Mouse (Mus musculus): Measurements from ENCODE around the gene Col12a1.

Col12a1 gene

DNA sequence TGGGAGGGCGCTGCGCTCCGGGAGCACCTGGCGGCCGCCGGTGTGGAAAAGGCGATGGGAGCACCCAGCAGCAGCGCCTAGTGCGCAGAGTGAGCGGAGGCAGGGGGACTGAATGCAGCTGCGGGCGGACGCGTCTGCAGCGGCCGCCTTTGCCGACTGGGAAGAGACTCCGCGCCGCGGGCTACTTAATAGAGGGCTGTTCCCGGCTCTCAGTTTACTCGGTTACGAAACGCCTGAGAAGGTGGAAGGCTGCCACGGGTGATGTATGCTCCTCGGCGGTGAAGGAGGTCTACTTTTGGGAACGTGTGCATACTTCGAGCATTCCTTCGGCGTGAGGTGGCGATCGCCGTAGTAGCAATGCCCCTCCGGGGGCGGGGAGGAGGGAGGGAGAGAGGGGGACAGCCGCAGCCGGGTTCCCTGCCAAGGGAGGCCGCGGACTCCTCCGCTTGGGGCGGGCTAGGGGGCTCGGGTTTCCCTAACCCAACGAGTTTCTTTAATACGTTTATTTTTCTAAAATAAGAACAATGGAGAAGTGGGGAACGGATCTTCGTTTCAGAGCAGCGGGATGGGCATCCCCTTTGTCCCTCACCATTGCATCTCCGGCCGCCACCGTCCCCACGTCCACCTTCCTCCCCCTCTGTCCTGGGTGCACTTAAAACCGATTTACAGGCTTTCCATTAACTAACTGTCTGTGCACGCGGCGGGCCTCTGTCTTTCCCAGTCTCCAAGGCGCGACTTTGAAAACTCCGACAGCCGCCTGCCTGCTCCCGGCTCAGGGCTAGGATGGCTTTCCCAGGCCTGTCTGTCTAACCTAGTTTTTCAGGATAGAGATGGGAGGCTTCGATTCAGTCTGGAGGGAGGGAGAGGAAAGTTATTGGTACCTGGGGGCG, at the start of gene Col12a1:
Col12a1 (minus strand) TSS at position 351 of the 890 bp plus-strand sequence.
- no peak for DNase-seq (ENCODE audit: low spot score in 2 of 2)

DNA sequence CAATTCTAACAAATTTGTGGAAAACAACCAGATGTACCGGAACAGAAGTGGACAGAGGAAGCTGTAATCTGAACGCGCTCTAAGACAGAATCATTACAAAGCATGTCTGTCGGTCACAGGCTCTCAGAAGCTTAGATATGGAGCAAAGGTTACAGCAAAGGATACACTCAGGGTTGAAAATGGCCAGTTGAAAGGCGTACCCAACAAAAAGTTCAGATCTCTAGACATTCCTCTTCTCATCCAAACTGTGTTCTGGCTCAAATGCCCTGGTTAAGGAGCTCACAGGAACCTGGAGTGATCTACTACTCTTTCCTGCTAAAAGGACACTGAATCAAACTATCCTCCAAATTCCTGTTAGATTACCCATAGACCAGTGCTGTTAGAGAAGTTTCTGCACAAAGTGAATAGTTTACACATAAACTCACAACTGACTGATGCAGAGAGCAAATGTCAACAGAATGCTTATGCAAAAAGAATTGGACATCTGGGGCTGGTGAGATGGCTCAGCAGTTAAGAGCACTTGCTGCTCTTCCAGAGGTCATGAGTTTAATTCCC, 48.4 kb upstream of the Col12a1 start:
- no peak for DNase-seq (ENCODE audit: low spot score in 2 of 2)

DNA sequence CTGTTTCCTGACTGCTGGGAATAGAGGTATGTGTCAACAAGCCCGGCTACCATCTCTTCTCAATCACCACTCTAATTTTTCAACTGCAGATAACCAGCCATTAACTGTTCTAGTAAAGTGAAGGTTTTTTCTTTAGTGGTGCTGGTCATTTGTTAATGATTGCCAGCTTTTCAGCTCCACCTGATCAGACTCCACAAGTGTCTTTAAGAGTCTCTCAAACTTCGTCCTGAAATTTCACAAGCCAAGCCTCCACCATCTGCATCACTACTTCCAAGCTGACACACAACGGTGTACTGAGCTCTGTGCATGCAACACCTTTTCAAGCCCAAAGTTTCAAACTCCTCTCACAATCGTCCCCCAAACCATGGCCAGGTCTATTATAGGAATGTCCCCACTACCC, 46.7 kb upstream of the Col12a1 start:
- DNase-seq (ENCODE audit: low spot score in 2 of 2), result no peak

DNA sequence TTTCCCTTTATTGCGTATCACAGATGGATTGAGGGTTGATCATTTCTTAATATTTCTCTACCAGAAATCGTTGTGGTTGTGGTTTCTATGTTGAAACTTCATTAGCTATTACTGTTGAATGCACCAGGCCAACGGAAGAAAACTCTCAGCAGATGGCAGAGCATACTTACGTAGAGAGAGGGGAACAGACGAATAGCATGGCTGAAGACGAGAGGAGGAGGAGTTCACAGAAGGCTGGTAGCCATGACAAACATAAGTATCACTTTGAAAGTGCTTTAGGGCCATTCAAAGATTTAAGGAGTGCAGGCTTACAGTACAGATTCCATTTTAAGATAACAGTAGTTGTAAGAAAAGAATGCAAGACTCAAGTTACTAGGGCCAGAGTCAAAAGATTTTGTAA, 43.9 kb upstream of the Col12a1 start:
- no peak for DNase-seq (ENCODE audit: low spot score in 2 of 2)

DNA sequence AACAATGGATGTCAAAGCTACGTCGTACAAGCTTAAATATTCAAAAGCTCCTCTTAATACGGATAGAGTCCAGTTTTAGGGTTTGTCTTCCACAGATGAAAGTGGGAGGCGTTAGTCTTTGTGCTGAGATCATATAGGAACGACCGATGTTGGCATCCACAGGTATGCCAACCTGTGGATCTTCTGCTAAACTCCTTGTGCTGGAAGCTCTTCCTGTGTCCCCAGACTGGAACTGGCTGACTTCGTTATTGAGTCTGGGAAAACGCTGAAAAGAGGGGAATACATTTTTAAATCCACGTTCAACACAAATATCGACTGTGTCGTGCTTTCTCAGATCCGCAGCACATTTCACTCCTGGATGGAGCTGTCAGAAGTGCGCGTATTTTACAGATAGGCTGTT, 41.4 kb upstream of the Col12a1 start:
- peak in 1 of 2 experiments; percentile 16 for DNase-seq (ENCODE audit: low spot score in 2 of 2)

DNA sequence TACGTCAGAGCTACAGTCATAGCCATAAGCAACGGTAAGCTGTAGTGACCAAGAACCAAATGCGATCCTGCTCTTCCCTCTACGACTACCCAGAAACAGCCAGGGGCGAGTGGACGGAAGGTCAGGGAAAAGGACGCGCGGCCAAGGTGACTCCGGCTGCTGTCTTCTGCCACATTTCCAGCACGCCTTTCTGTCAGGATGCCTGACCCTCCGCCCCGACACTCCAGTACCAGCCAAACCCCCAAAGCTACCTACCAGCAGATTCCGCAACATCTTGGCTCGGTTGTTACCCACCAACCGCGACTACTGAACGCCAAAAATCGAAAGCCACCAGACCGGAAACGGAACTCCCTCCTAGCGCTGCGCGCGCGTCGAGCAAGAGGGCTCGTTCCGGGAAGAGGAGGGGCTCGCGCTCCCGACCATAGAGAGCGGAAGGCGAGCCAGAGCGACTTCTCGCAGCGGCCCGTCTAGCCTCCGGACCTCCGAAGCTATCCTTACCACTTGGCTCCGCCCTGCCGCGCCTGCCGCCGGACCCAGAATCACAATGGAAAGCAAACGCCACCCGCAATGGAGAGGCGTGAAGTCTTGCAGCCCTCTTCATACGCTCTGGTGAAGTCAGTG, 40.9 kb upstream of the Col12a1 start, which contains the start of gene Cox7a2:
Cox7a2 (minus strand) TSS at position 494 of the 621 bp plus-strand sequence.
- peak; percentile 81 to 96 for DNase-seq (ENCODE audit: low spot score in 2 of 2)

DNA sequence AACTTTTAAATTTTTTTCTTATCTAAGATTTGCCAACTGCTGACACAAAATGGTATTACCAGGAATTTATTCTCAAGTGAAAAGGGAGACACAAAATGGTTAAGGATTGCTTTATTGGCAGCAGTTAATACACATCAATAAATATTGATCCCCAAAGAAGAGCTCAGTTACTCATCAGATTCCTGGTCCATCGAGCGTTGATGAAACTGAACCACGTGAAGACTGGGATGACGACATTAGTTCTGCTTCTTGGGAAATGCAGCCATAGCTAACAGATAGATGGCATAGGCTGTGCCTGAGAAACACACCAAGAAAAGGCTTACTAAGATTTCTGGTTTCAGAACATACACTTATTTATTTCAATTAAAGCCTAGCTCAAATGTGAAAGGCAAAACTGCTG, 36.7 kb upstream of the Col12a1 start:
- no peak for DNase-seq (ENCODE audit: low spot score in 2 of 2)

DNA sequence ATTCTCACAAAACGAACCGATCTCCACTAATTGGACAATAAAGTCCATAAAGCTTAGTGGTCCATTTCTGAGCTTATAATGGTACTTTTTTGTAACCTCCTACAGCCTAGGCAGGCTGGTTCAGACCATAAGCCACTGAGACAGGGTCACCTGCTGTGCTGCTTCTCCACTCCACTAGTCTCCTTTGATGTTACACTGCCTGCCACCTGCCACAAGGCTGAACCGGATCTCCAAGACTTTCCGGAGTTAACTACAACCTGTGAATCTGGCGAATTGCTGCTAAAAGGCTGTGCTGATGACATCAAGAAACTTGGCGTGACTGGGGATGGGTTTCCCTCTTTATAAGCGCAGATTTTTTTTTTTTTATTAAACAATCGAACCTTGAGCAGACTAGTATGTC, 33.2 kb upstream of the Col12a1 start:
- DNase-seq (ENCODE audit: low spot score in 2 of 2), result no peak

DNA sequence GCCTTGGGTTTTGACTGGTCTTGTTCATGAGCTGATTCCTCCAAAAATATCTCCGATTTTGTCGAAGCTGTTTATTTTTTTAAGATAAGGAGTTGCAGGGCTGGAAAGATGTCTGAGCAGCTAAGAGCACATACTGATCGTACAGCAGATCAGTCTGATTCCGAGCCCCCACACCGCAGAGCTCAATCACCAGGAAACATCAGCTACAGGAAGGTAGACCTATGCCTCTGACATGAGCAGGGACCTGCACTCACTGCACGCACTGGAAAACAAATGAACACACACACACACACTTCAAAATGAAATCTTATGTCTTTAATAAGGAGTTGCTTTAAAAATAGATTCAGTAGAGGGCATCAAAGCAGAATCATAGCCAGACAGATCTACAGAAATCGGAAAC, 32.1 kb upstream of the Col12a1 start:
- no peak for DNase-seq (ENCODE audit: low spot score in 2 of 2)

DNA sequence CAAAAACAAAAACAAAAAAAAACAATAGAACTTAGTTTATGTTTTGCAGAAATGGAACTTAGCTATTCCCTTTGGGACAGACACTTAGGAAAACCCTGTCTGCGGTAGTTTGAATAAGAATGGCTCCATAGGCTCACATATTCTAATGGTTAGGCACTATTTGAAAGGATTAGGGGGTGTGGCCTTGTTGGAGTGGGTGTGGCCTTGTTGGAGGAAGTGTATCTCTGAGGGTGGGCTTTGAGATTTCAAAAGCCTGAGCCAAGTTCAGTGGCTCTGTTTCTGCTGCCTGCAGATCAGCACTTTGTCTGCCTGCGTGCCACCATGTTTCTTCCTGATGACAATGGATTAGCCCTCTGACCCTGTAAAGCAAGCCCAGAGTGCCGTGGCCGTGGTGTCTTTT, 26.4 kb upstream of the Col12a1 start:
- DNase-seq (ENCODE audit: low spot score in 2 of 2), result no peak

DNA sequence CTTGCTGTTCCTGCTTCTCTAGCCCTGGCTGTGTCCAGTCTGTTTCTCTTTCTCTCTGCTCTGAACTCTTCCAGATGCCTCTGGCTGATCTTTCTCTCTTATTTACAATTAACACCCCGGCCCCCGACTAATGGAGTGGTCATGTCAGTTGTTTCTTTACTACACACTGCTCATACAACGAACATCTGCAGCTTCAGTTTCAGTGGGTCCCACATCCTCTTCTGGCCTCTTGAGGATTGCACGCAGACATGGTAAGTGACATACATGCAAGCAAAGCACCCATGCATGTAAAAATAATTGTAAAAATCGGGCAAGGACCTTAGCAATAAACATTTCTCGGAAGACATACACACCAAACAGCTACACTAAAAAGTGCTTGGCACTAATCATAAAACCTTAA, 17.0 kb upstream of the Col12a1 start:
- DNase-seq (ENCODE audit: low spot score in 2 of 2), result peak in 1 of 2 experiments; percentile 46

DNA sequence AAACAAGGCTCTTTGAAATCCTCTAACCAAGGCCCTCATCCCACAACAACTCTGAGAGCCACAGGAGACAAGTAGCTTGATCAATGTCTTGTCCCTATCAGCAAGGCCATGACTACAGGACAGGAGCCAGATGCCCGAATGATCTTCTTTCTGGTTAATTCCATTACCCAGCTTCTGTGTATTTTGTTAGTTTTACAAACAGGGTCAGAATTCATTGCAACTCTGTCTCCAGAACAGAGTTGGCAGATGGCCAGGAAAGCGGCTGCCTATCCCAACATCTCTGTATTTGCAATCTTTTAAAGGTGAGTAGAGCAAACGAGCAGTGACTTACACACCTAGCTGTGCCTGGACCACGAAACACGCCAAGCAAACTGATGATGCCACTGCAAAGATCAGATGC, 11.7 kb upstream of the Col12a1 start:
- no peak for DNase-seq (ENCODE audit: low spot score in 2 of 2)

DNA sequence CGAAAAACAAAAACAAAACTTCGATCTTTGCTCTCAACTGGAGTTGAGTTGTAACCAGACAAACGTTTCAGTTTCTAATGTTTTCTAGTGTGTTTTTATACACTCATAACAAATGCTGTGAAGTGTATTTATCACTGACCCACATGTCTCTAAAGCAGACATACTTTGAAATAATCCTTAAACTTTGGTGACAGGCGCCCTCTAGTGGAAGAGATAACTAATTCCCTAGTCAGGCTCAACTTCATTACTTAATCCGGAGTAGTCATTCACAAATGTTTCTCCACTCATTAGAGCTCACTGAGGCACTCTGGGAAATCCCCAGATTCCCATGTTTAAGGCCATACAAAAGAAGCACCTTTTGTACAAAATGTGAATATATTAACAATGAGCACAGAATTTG, 4.5 kb upstream of the Col12a1 start:
- no peak for DNase-seq (ENCODE audit: low spot score in 2 of 2)

DNA sequence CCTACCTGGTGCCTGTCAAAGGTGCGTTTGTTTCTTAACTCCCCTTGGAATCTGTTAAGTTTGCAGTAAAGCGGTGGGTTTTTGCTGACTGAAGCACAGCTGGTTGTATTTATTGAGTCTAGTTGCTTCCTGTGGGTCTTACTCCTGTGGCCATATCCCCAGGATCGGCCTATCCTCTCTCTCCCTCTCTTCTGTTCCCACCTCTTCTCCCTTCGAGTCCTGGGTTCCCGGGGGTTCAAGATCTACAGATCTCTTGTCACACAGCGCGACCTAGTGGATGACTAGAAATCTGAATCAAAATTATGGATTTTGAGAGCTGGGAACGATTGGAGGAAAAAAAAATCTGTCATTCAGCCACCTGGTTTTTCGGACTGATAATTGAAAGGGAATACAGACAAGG, 2.4 kb upstream of the Col12a1 start:
- DNase-seq (ENCODE audit: low spot score in 2 of 2), result no peak

DNA sequence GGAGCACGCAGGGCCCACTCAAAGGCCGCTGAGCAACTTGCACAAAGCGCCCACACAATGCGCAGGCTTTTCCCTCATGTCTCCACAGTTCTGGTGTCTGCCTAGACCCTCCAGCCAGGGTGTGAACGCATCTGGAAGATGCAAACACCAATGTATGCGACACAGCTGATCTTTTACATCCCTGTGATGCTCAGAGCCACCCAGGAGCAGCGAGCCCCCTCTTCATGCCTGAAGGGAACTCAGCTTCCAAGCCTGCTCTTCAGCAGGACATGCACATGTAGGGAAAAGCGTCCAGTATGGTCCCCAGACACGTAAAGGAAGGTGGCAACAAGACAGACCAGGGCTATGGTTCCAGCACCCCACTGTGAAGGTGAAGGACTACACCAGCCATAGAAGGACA, 1.5 kb upstream of the Col12a1 start:
- no peak for DNase-seq (ENCODE audit: low spot score in 2 of 2)

DNA sequence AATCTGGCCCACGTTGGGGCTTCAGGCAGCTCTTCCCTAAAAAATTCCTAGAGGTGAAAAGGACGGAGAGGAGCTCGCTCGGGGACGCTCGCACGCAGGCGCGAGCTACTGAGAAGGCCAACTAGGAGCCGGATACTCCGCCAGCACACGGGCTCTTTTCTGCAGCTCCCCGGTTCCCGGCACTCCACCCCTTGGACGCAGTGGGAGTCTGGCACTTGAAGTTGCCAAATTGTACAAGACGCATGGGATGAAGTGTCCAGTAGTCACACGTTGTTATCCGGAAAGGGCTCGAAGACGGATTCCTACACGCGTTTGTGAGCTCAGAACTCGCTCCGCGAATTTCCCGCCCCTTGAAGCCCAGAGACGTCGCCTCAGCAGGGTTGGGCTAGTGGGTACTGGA, 820 bp upstream of the Col12a1 start:
- DNase-seq (ENCODE audit: low spot score in 2 of 2), result no peak

DNA sequence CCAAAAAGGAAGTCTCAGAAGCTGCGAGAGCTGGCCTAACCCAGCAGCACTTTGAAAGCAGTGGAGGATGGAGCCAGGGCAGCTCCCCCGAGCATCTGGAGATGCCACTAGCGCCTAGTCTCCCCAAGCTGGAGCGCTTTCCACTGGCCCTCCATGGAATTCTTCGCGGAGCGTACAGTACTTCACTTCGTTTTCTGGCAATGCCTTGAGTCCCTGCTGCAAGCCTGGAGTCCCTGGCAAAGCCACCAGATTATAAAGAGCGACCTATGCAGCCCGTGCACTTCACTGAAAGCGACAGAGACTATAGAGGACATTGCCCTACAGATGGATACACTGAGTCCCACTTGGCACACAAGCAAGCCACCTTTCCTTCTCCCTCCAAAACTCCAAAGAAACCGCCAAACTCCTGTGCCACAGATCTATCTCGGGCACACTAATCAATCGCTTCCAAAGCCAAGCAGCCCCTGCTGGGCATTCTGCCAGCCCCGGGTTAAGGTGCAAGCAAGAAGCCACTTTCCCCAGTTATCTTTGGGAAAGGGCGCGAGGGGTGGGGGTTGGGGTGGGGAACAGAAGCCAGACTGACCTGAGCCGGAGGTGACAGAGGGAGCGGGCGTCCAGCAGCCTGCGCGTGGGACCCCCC, 675 bp downstream of the Col12a1 start:
- DNase-seq (ENCODE audit: low spot score in 2 of 2), result no peak

DNA sequence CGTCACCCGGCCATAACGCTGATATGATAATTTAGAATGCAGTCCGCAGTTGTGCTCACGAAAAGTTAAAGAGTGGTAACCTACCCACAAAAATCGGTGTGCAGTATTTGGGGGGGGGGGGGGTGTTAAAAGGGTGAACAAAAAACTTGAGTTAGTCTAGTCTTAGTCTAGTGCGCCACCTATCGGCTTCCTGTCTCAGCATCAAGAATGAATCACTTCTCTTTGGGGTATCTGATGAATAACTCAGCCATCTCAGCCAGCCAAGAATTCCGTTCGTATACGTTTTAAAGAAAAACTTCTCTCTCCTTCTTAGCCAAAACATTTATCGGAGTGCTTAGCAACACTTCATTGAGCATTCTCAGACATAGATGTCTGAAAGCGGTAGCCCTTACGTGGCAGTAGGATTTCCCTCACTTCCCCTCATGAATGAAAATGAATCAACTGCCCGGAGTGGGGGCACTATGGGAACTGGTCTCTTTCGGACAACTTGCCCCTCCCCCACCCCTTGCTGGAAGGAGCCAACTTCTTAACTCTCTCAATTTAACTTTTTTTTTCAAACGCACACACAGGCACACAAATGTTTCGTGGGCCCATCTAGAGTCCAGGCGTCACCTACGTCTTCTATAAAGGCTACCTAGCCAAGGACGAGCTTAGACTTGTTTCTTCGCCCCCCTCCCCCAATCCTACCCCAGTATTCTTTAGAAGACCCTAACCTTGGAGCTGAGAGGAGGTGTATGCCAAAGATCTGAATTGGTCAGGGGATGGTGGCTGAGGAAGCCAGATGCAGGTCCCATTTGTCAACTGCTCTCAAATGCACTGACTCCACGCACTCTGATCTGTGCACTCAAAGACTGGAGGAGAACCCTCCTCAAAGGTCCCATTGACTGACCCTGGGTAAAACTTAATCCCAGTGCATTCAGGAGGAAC, 1.5 kb downstream of the Col12a1 start:
- peak in 1 of 2 experiments; percentile 71 for DNase-seq (ENCODE audit: low spot score in 2 of 2)

DNA sequence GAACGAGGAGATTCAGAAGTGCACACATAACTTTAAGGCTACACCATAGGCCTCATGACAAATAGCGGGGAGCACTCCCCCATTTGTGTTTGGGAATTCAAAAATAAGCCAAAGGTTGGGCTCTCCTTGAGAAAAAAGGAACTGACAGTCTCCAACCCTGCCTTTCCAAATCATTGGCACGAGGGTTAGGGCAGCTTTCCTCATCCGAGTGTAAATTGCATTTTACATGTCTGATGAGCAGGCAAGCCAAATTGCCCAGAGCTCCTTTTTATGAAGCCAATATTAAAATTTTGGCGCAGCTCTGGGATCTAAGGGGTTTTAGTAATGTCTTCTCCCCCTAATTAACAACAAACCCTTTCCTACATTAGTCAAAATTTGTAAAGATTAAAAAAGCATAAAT, 2.1 kb downstream of the Col12a1 start:
- DNase-seq (ENCODE audit: low spot score in 2 of 2), result no peak

DNA sequence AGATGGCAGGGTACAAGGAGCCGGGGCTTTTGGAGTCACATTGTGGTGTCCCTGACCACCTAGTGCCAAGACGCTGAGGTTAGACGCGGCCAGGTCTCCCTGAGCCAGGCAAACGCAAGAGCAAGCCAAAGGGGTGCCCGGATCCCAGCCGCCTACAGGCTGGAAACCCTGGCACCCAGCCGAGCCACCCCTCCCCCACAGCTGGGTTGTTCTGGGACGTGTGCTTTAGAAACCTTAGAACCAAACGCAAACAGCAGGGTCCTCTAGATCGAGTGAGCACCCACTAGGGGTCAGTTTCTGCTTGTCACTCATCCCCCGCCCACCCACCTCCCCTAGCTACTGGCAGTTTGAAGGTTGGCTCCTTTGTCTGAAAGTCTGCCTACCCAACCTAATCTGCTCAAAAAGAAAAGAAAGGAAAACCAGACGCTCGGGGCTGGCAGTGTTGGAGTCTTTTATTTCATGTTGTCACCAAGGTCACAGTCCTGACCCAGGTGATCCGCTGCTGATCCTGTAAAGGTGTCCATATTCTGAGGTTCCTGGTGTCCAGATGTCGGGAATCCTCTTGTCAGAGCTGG, 4.1 kb downstream of the Col12a1 start:
- DNase-seq (ENCODE audit: low spot score in 2 of 2), result peak in 1 of 2 experiments; percentile 42

All from spleen, postnatal 10 days (tissue).